9 mouse cellular contexts compared by ENCODE assay signal in genomic region chr11:113865627-113866026, GRCm38 (mm10).
A peak's percentile ranks its signal among the peaks of the same experiment; 100 is the strongest.
DNase-seq lines count a peak whose midpoint lies in the region; ATAC-seq and TF ChIP-seq lines count a peak whose summit lies in the region.
"Had no signal": no experiment of that assay in that cellular context is flagged by ENCODE, and none has a peak within 500 bp of the region (broad histone marks: within the 10 kb centered on the region; RNA-seq: fewer than 3 reads in every experiment).

No protein-coding gene starts in this region.

- no peaks in the 10 kb centered on the region for H3K27me3 ChIP-seq in heart, embryonic 12.5 days (replicated peaks)
- no peaks in the 10 kb centered on the region for H3K27me3 ChIP-seq in embryonic facial prominence, embryonic 12.5 days
- no peaks in the 10 kb centered on the region for H3K27me3 ChIP-seq in heart, adult 2 months (ENCODE audit: control insufficient read depth, insufficient read depth, low read length)
- H3K27me3 ChIP-seq in kidney, embryonic 15.5 days: no peaks in the 10 kb centered on the region
- H3K27me3 ChIP-seq in liver, adult 2 months (ENCODE audit: control insufficient read depth, insufficient read depth, low read length): no peaks in the 10 kb centered on the region
- no peaks in the 10 kb centered on the region for H3K27me3 ChIP-seq in stomach, embryonic 14.5 days (ENCODE audit: control insufficient read depth, insufficient read depth, low read length)

- no peak overlapping the region for H3K4me3 ChIP-seq in heart, embryonic 12.5 days
- no peak overlapping the region for H3K4me3 ChIP-seq in embryonic facial prominence, embryonic 12.5 days
- H3K4me3 ChIP-seq in heart, adult 2 months: no peak overlapping the region
- H3K4me3 ChIP-seq in kidney, embryonic 15.5 days (replicated peaks): no peak overlapping the region
- H3K4me3 ChIP-seq in liver, adult 2 months (ENCODE audit: insufficient read depth, low read depth, low read length): no peak overlapping the region
- no peak overlapping the region for H3K4me3 ChIP-seq in stomach, embryonic 14.5 days (ENCODE audit: low read depth, low read length)

- TF ChIP-seq EP300 in heart, adult 2 months (IDR thresholded peaks at IDR 0.05; ENCODE audit: insufficient read depth, low read depth, low read length): 0 out of 2 replicates have a peak, but pooled peaks have one; percentile 36

- H3K79me2 ChIP-seq in heart, adult 2 months (replicated peaks; ENCODE audit: control insufficient read depth, insufficient read depth, low read length): no peaks in the 10 kb centered on the region
- no peaks in the 10 kb centered on the region for H3K79me2 ChIP-seq in liver, adult 2 months (ENCODE audit: control insufficient read depth, insufficient read depth, low read length)

- no peak for ATAC-seq in heart, embryonic 12.5 days (ENCODE audit: insufficient number of reproducible peaks, low FRiP score)
- ATAC-seq in embryonic facial prominence, embryonic 12.5 days (ENCODE audit: insufficient number of reproducible peaks, insufficient read depth, low FRiP score, low TSS enrichment): 0 out of 2 replicates have a peak, but pooled peaks have one; percentile 11
- ATAC-seq in kidney, embryonic 15.5 days (replicated peaks; ENCODE audit: low FRiP score): peak; percentile 79
- ATAC-seq in stomach, embryonic 14.5 days (ENCODE audit: insufficient number of reproducible peaks, insufficient read depth, low FRiP score, low read depth): peak; percentile 57

- H3K9ac ChIP-seq in heart, embryonic 12.5 days: no peak overlapping the region
- no peak overlapping the region for H3K9ac ChIP-seq in embryonic facial prominence, embryonic 12.5 days
- no peak overlapping the region for H3K9ac ChIP-seq in heart, adult 2 months (ENCODE audit: low read depth, low read length)
- no peak overlapping the region for H3K9ac ChIP-seq in kidney, embryonic 15.5 days
- no peak overlapping the region for H3K9ac ChIP-seq in liver, adult 2 months (ENCODE audit: low read depth, low read length)
- H3K9ac ChIP-seq in stomach, embryonic 14.5 days (replicated peaks; ENCODE audit: low read depth, low read length): no peak overlapping the region

- no peaks in the 10 kb centered on the region for H3K9me3 ChIP-seq in heart, embryonic 12.5 days (replicated peaks)
- no peaks in the 10 kb centered on the region for H3K9me3 ChIP-seq in embryonic facial prominence, embryonic 12.5 days
- H3K9me3 ChIP-seq in kidney, embryonic 15.5 days (replicated peaks): no peaks in the 10 kb centered on the region
- H3K9me3 ChIP-seq in stomach, embryonic 14.5 days (ENCODE audit: control insufficient read depth, low read depth, low read length): no peaks in the 10 kb centered on the region

- H3K4me1 ChIP-seq in heart, embryonic 12.5 days (replicated peaks): no peaks in the 10 kb centered on the region
- H3K4me1 ChIP-seq in embryonic facial prominence, embryonic 12.5 days: no peaks in the 10 kb centered on the region
- H3K4me1 ChIP-seq in heart, adult 2 months (ENCODE audit: control insufficient read depth, insufficient read depth, low read length): no peaks in the 10 kb centered on the region
- peaks cover 4% of the 10 kb centered on the region for H3K4me1 ChIP-seq in kidney, embryonic 15.5 days
- no peaks in the 10 kb centered on the region for H3K4me1 ChIP-seq in liver, adult 2 months (ENCODE audit: control insufficient read depth, insufficient read depth, low read length)
- H3K4me1 ChIP-seq in stomach, embryonic 14.5 days (ENCODE audit: control insufficient read depth, insufficient read depth, low read length): no peaks in the 10 kb centered on the region

- WGBS in heart, embryonic 12.5 days: 34% methylated on average over 8 of the region's 8 CpGs
- 36% methylated on average over 8 of the region's 8 CpGs for WGBS in embryonic facial prominence, embryonic 12.5 days
- 41% methylated on average over 8 of the region's 8 CpGs for WGBS in heart, adult 2 months
- 33% methylated on average over 8 of the region's 8 CpGs for WGBS in kidney, embryonic 15.5 days
- 28% methylated on average over 8 of the region's 8 CpGs for WGBS in liver, adult 2 months
- 35% methylated on average over 8 of the region's 8 CpGs for WGBS in stomach, embryonic 14.5 days

- peak; percentile 94 for TF ChIP-seq CTCF in heart, adult 2 months (IDR thresholded peaks at IDR 0.05)
- peak; percentile 90 for TF ChIP-seq CTCF in liver, adult 2 months (IDR thresholded peaks at IDR 0.05; ENCODE audit: low read depth, low read length)

- DNase-seq in heart, adult 11 months: peak; percentile 96
- peak; percentile 74 to 84 for DNase-seq in heart, adult 2 months
- DNase-seq in liver, adult 2 months (ENCODE audit: extremely low read depth, low read depth, low spot score): peak; percentile 74
- DNase-seq in natural killer cell, adult 2 months (ENCODE audit: low spot score in 2 of 2): peak; percentile 22 to 52

- no peak overlapping the region for H3K4me2 ChIP-seq in heart, embryonic 12.5 days
- H3K4me2 ChIP-seq in embryonic facial prominence, embryonic 12.5 days (replicated peaks): no peak overlapping the region
- H3K4me2 ChIP-seq in kidney, embryonic 15.5 days: no peak overlapping the region
- no peak overlapping the region for H3K4me2 ChIP-seq in stomach, embryonic 14.5 days (replicated peaks; ENCODE audit: low read depth, low read length)

- intact Hi-C loops in heart, adult 2 months (cut with DNase I): loop anchor here (1.0 to 5.0 kb wide), 4 partner anchors 202 to 771 kb away; partner anchors contain the start of gene Sdk2

- no peak overlapping the region for H3K27ac ChIP-seq in heart, embryonic 12.5 days (ENCODE audit: poor library complexity, severe bottlenecking)
- H3K27ac ChIP-seq in embryonic facial prominence, embryonic 12.5 days: no peak overlapping the region
- H3K27ac ChIP-seq in heart, adult 2 months: no peak overlapping the region
- no peak overlapping the region for H3K27ac ChIP-seq in kidney, embryonic 15.5 days
- no peak overlapping the region for H3K27ac ChIP-seq in liver, adult 2 months (replicated peaks; ENCODE audit: insufficient read depth, low read depth, low read length)
- H3K27ac ChIP-seq in stomach, embryonic 14.5 days (ENCODE audit: low read length): no peak overlapping the region

- no peak for TF ChIP-seq POLR2A in heart, adult 2 months (IDR thresholded peaks at IDR 0.05; ENCODE audit: insufficient read depth, low read depth, low read length)
- TF ChIP-seq POLR2A in liver, adult 2 months (IDR thresholded peaks at IDR 0.05; ENCODE audit: extremely low read depth, insufficient read depth, low read length): no peak

- H3K36me3 ChIP-seq in heart, embryonic 12.5 days: no peaks in the 10 kb centered on the region
- H3K36me3 ChIP-seq in embryonic facial prominence, embryonic 12.5 days: no peaks in the 10 kb centered on the region
- no peaks in the 10 kb centered on the region for H3K36me3 ChIP-seq in heart, adult 2 months (ENCODE audit: control insufficient read depth, insufficient read depth, low read length)
- no peaks in the 10 kb centered on the region for H3K36me3 ChIP-seq in kidney, embryonic 15.5 days
- no peaks in the 10 kb centered on the region for H3K36me3 ChIP-seq in liver, adult 2 months (ENCODE audit: control insufficient read depth, insufficient read depth, low read length)
- no peaks in the 10 kb centered on the region for H3K36me3 ChIP-seq in stomach, embryonic 14.5 days (ENCODE audit: control insufficient read depth, insufficient read depth, low read length)
- H3K36me3 ChIP-seq: G1E had no signal

Comparison
In these comparisons a context has a peak if more than half of its experiments do, and no peak if none do; other contexts are left out.
1. DNase-seq: peak in every context shown above with its lines; median percentile 96 in heart, adult 11 months; 79 in heart, adult 2 months; 74 in liver, adult 2 months; 37 in natural killer cell, adult 2 months.